Mouse (Mus musculus) thymus, postnatal 25 days (tissue): ENCODE results near the gene Nudt16l1.
A peak's percentile ranks its signal among the peaks of the same experiment; 100 is the strongest.

ENCODE experiments used
- DNase-seq: peaks from one replicate; pipeline ENCODE4 v3.0.0; 2022

Nudt16l1 gene

DNA sequence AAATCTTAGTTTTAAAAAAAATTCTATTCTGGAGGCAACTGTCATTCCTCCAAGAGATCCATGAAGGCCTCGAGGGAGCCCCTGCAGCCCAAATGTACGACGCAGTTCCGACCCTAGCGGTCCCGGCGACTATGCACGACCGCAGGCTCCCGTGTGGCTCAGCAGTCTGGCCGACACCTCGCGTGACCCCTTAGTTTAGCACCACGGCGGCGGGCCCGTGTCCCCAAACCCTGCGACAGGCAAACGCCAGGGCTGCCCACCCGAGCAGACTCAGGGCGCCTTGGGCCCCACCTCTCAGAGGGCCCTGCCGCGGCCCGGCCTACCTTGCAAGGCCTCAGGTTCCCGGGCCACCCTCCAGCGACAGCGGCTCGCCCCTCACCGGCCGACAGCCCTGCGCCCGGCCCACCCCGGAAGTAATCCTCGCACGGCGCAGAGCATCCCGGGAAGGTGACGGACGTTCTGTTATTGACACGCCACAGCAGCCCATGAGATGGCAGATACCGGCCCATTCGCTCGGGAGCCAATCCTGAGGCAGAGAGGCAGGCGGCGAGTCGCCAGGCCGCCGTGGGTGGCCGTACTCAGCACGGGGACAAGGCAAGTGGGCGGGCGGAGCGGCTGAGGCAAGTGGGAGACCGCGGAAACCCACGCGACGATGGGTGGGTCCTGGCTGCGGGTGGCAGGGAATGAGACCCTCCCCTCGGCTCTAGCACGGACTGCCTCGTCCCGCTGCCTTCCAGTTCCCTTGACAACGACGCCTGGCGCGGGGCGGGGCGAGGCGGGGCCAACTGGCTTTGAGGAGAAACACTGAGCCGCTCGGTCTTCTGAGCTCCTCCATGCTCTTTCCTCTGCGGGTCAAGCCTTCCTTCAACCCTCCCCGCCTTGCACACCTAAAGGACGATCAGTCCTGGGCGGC is 25.5 kb downstream of the Nudt16l1 start, which contains the start of gene Anks3:
Gene Anks3 (minus strand): TSS at position 409 of the 913 bp plus-strand sequence.
- DNase-seq, result peak; percentile 95

GRCm38 (mm10) chr16:4964731-4965391 is 26.3 kb downstream of the Nudt16l1 start:
- DNase-seq, result no peak

- no peak for DNase-seq
Observed at GRCm38 (mm10) chr16:4965392-4966129, 27.0 kb downstream of the Nudt16l1 start.

GRCm38 (mm10) chr16:4968426-4968825 is 29.9 kb downstream of the Nudt16l1 start:
- DNase-seq, result no peak

DNA sequence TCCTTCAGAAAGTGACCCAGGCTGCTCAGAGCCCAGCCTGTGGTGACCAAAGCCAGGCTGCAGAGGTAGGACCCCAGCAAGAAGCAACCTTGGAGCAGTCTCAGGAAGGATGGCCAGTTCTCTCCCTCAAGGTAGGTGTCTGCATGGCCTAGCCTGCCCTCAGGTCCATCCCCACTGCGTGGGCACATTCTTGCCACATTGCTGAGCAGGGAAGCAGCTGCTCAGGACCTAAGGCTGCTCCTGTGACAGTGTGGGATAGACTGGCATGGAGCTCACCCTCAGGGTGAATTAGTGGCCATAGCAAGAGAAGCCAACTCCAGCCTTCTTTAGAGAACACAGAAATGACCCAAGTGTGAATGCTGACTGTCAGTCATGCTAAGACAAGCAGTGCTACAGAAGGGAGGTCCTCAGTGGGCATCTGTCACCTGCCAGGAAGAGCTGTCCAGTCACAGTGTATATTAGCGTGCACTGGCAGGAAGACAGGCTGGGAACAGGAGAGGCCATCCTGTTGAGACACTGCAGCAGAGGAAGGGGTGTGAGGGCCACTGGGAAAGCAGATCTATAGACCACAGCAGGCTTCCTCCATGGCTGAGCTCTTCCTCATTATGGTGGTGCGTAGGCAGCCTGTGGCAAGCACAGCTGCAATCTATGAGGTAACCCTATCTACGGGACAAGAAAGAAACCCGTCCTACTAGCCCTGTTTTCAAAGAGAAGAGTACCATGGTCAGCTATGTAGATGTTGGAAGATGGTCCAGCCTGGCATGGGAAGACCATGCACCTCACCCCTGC is 30.7 kb downstream of the Nudt16l1 start:
- no peak for DNase-seq

GRCm38 (mm10) chr16:4971626-4972025 is 33.1 kb downstream of the Nudt16l1 start:
- no peak for DNase-seq

GRCm38 (mm10) chr16:4974521-4974920 is 36.0 kb downstream of the Nudt16l1 start:
- no peak for DNase-seq

DNA sequence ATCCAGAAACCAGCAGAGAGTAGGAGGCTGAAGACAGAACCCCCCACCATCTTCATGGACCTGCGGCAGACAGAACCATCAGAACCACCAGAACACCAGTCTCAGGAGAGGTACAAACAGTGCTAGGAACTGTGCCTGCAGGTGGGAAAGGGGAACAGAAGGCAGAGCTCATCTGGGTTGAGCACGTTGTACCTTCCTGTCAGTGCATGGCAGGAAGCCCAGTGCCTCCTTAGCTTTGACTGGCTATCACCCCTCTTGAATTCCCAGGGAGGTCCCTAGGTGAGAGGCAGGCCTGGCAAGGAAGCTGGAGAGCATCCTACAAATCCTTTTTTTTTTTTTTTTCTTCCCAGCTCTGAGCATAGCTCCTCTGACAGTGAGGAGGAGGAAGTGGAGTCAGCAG is 37.6 kb downstream of the Nudt16l1 start:
- no peak for DNase-seq

GRCm38 (mm10) chr16:4978275-4979051 is 39.9 kb downstream of the Nudt16l1 start:
- no peak for DNase-seq

DNA sequence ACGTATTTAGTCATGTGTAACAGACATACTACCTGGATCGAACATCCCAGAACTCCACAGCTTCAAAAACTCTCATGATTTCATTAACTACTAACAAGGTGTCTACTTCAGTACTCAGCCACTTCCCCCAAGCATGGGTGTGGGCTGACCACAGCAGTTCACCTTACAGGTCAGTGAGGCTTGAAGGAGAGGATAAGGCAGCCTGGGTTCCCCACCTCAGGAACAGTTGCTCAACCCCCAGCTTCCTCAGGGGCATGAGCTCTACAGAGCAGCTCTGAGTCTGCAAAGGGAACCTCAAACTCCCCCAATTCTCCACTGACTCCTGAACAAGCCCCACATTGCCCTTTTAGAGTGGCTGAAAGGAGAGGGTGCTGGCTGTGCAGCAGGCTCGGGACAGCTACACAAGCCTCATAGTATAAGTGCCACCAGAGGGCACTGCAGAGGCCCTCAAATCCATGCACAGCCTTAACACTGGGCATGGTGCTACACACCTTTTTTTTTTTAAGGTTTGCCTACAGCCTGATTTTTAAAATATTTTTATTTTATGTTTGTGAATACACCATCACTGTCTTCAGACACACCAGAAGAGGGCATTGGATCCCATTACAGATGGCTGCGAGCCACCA is 41.3 kb downstream of the Nudt16l1 start:
- DNase-seq, result peak; percentile 29

DNA sequence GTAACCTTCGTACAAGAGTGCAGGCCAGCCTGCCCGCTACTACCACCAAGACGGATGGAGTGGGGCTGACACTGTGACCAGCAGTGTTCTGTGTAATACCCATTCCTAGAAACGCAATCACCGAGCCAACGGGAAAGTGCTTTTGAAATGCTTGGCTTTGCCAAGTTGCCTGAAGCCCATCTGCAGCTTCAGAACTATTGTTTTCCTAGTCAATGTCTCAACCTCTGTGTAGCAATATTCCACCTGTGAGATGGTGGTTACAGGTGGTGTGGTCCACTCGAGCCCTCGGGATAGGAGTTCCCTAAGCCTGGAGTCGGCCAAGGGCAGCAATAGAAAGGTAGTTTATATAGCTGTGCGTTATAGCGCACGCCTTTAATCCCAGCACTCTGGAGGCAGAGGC is 46.2 kb downstream of the Nudt16l1 start:
- no peak for DNase-seq
